In the genomic region with DNA sequence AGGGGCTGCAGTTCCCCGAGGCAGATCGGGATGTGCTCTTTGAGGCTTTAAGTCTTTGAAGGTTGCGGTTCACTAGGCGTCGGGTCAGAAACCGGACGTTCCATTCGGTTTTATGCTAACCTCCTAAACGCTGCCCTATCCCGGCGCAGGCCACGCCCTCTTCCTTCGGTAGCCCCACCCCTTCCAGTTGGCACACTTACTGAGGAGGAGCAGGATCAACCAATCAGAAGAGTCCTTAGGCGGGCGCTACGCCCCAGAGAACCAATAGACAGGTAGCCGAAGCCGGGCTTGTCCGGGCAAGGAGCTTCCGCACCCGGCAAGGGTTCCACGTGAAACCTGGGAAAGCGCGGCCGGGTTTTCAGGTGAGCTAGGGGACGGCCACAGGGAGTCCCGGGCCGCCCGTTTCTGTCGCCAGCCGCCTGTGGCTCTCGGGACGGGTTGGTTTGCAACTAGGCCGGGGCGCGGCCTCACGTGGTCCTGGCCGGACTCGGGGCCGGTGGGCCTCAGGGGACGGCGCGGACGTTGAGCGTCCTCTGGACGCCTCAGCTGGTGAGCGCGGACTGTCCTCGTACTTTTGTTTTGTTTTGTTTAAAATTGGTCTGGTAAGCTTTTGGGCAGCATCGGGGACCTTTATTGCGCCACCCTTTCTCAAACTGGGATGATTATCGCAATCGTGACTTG, we compare ENCODE assay signal across 1 mouse cellular context.
TF ChIP-seq lines count a peak whose summit lies in the region.

A gene (plus strand): TSS at position 202 of the 681 bp plus-strand sequence.

TF ChIP-seq in MEL, 35 proteins besides CTCF, POLR2A, EP300 and RAD21 (continued from another document):
- TF ChIP-seq CHD1 (IDR thresholded peaks at IDR 0.05; ENCODE audit: low read depth, low read length) (no peak), ETS1 (IDR thresholded peaks at IDR 0.05; ENCODE audit: low read depth, low read length) (0 out of 2 replicates have a peak, but pooled peaks have one; percentile 27), MAX (IDR thresholded peaks at IDR 0.05; ENCODE audit: low read length) (peak; percentile 94), CHD2 (IDR thresholded peaks at IDR 0.05; ENCODE audit: low read length) (no peak), MAZ (IDR thresholded peaks at IDR 0.05; ENCODE audit: low read depth, low read length) (no peak), POLR2AphosphoS5 (IDR thresholded peaks at IDR 0.05; ENCODE audit: borderline replicate concordance, low read depth, low read length) (no peak), GABPA (IDR thresholded peaks at IDR 0.05; ENCODE audit: low read depth, low read length) (no peak), JUND (IDR thresholded peaks at IDR 0.05; ENCODE audit: low read depth, low read length) (no peak), USF2 (IDR thresholded peaks at IDR 0.05; ENCODE audit: borderline replicate concordance in 1 of 2, insufficient read depth in 1 of 2, low read depth in 1 of 2, low read length in 2 of 2) (no peak), MEF2A (IDR thresholded peaks at IDR 0.05; ENCODE audit: extremely low read depth, insufficient replicate concordance, low read depth, low read length, poor library complexity, severe bottlenecking) (no peak), POLR2AphosphoS2 (IDR thresholded peaks at IDR 0.05; ENCODE audit: low read length) (peak; percentile 42; the same call in 1 of the 2 replicates)
